Mouse (Mus musculus) ovary, adult 18-20 months (tissue): Measurements from ENCODE around the gene Sdad1.
A peak's percentile ranks its signal among the peaks of the same experiment; 100 is the strongest.
"Not testable (repeated sequence)": the region's sequence is repeated elsewhere in the genome, so short reads cannot be mapped to it uniquely, and the experiment has no call there.

ENCODE experiments used
- DNase-seq: peaks from one replicate; pipeline ENCODE4 v3.0.0; 2022; ENCODE audit warnings: low spot score, mixed read lengths

The Sdad1 gene

GRCm38 (mm10) chr5:92309681-92310511, at the start of gene Sdad1:
Gene Sdad1, minus strand, starts transcription at chr5:92310479.
- DNase-seq, result peak; percentile 86

- DNase-seq, result no peak
Observed at GRCm38 (mm10) chr5:92358767-92359455, 48.6 kb upstream of the Sdad1 start.

DNA sequence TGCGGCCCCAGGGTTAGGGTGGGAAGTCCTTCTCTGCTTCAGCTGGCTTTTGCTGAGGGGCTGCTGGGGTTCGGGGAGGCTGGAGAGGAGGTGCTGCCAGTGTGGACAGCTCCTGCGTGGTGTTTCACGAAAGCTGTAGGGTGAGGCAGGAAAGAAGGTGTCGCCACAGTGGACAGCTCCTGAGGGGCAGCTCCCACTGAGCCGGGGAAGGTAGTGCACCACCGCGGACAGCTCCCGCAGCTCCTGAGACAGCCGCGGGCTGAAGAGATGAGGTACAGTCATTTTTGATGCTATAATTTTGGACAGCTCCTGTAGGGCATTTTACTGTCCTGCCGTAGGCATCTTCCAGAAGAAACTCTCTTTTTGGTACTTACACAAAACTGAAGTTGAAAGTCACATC, 47.8 kb upstream of the Sdad1 start:
- DNase-seq, result peak; percentile 47

- DNase-seq, result no peak
Observed at GRCm38 (mm10) chr5:92353517-92353916, 43.2 kb upstream of the Sdad1 start.

DNA sequence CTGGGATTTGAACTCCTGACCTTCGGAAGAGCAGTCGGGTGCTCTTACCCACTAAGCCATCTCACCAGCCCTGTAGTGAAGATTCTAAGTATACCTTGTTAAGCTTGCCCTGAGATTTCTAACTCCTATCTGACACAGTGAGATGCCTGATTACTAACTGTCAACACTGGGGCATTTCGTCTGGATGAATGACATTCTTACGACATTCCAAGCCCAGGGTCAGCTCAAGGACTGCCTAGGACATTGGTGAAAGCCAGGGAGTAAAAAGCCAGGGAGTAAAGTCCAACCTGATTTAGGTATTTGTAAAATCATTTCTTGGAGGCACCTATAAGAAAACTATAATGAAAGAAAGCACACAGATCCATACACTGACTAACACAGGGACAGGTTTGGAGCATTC, 42.4 kb upstream of the Sdad1 start:
- not testable (repeated sequence) for DNase-seq

GRCm38 (mm10) chr5:92349731-92350130, 39.5 kb upstream of the Sdad1 start:
- no peak for DNase-seq

GRCm38 (mm10) chr5:92348794-92349413, 38.6 kb upstream of the Sdad1 start, which contains the start of gene Cxcl10:
Gene Cxcl10, minus strand, starts transcription at chr5:92348889.
- DNase-seq, result peak; percentile 39

DNA sequence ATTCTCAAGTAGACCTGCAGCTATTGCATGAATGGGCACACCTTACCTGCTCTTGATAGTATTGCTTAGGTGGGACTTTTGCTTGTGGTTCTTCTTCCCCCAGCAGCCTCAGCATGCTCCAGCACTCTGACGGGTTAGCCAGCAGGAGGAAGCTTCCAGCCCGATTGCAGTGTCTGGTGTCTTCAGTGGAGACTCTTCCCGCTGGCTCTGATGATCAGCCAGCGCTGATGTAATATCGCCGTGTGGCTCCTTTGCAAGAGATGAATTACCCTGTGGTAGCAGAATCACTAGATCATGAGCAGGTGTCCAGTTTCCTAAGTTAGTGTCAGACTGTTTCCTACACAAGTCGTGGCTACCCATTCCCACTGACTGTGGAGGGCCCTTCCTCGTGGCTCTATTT, 34.7 kb upstream of the Sdad1 start:
- DNase-seq, result no peak

DNA sequence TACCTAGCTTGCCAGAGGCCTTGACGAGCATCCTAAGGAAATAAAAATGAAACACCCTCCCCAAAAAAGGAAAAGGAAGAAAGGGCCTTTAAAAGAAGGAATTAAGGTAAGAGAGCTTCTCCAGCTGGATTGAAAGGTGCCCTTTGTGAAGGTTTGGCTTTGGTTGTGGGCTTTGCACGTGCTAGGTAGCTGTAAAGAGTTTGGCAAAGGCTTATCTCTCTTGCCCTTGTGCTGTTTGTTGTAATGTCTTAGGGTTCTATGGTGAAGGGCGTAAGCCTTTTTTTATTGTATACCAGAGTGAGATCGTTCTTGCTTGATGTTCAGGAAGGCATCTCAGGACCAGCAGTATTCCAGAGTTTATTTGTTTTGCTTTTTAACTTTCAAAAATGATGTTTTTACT, 30.3 kb upstream of the Sdad1 start:
- DNase-seq, result no peak

DNA sequence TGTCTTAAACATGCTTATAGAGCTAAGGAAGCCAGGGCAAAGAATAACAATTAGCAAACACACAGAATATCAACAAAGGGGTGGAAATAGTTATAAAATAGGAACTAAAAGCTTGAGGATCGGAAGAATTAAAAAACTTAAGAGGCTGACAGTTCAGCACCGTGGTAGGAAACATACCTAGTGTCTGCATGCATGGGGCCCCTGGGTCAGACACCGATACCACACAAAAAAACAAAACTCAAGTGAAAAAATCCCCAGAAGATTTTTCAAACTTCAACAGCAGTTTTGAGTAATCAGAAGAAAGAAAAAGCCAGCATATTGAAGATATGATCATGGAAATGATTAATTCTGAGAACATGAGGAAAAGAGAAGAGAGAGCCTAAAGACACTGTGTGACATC, 26.5 kb upstream of the Sdad1 start:
- no peak for DNase-seq

DNA sequence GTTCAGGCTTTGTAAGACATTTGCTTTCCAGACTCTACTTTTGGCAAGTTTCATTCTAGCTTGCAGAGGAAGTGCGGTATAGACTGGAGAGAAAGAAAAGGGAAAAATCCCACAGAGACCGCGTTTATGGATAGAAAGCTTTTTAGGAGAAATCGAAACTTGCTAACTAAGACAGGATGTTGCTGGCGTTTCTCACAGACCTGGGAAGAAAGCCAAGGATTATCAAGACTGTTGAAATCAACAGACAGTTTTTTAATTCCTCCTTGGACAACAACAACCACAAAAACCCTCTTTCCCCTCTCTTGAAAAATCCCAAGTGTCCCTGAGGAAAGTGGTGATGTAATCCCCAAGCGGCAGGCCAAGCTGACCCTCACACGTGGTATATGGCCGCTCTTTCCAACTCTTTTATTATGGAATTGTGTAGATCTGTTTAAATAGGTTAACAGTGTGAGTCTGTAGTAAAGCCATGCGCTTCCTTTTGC, 22.1 kb upstream of the Sdad1 start:
- peak; percentile 50 for DNase-seq

DNA sequence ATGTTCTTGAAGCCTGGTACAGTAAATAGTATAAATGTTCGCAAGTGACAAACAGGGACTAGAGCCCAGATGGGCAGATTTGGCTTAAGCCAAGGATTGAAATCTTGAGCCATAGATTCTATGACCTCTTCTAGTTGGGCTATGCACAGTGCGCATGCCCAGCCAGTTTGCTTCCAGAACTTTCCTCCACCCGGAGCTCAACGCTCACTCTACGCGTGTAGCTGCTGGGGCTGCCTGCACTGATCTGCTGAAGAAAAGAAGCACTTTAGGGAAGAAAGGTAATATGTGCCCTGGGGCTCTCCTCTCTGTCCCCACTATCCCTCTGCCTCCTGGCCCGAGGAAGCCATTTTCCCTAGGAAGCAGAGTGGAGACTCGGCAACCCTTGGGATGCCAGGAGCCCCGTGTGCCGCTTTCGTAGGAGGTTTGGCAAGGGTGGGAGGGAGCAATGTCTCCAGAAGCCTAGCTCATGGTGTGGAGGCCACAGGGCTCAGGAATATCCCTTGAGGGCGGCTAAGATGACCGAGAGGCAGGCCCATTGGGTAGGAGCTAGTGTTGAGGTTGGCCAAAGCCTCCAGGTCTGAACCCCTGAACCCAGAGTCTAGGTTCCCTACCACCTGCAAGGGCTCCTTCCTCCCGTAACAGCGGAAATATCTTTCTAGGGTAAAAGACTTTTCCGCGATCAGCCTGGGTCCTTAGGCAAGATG, 21.5 kb upstream of the Sdad1 start, which contains the start of gene Art3:
Gene Art3 (plus strand): TSS at position 193 of the 704 bp plus-strand sequence.
- no peak for DNase-seq

- no peak for DNase-seq
Observed at GRCm38 (mm10) chr5:92331122-92331521, 20.8 kb upstream of the Sdad1 start.

GRCm38 (mm10) chr5:92327929-92328328, 17.6 kb upstream of the Sdad1 start, which contains the start of gene Cxcl9:
Gene Cxcl9, minus strand, starts transcription at chr5:92328079.
- DNase-seq, result no peak

DNA sequence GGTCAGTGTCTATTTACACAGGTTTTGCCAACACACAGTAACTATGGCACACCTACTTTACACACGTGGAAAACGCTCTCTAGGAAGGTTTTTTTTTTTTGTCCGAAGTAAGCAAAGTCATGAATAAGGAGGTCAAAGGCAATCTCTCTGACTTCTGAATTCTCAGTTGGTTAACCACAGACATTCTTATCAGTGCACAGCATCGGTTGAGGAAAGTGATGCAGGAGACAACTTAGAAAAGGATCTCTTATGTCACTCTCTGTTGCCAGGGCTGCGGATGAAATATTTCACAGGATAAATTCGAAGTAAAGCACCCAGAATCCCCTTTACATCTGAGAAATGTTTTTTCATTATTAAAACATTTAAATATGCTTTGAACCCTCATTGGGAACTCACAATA, 17.1 kb upstream of the Sdad1 start:
- DNase-seq, result no peak

- DNase-seq, result peak; percentile 62
Observed at GRCm38 (mm10) chr5:92323264-92323663, 13.0 kb upstream of the Sdad1 start.

DNA sequence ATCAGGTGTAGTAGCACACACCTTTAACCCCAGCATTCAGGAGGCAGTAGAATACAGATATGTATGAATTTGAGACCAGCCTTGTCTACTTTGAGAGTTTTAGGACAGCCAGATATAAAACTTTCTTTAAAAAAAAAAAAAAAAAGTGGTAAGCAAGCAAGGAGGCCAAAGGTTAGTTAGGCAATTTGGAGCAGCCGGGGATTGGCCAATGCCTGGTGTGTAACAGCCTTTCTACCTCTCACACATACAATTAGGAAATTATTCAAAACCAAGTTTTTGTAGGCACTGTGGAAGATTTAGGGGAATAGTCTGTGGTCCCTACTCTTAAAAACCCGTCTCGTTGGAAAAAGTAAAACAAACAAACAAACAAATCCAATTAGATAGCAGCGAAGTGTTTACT, 12.3 kb upstream of the Sdad1 start:
- DNase-seq, result no peak

- no peak for DNase-seq
Observed at GRCm38 (mm10) chr5:92321631-92322400, 11.5 kb upstream of the Sdad1 start.

DNA sequence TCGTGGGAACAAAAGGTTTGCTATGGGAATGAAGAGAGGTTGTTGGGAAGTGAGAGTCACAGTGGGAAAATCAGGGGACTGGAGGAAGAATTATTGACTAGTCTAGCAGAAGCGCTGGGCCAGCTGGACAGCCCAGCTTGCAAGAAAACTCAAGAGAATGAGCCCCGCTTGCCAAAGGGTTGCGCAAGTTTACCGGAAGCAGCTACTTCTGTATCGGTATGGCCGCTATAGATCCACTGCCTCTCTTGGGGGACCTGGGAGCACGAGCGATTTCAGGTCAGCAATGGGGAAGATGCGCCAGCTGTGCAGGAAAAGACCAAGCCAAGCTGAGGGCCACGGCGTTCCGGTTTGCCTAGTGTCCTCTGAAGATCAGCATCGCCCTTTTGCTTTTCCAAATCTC, 8.3 kb upstream of the Sdad1 start:
- DNase-seq, result no peak

DNA sequence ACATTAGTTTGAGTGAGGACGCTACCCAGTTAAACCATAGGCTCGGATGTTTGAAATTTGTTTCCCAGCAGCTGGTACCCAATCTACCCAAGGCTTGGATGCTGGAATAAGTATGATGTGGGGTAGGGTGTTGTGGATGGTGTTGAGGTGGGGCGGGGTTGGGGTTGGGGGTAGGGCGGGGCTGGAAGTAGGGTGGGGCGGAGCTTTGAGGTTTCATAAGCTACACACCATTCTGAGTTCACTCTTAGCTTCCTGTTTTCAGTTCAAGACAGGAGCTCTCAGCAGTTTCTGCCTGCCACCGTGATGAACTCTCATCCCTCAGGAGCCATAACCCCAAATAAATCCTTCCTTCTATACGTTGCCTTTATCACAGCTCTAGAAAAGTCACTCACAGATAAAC, 7.8 kb upstream of the Sdad1 start:
- DNase-seq, result no peak

DNA sequence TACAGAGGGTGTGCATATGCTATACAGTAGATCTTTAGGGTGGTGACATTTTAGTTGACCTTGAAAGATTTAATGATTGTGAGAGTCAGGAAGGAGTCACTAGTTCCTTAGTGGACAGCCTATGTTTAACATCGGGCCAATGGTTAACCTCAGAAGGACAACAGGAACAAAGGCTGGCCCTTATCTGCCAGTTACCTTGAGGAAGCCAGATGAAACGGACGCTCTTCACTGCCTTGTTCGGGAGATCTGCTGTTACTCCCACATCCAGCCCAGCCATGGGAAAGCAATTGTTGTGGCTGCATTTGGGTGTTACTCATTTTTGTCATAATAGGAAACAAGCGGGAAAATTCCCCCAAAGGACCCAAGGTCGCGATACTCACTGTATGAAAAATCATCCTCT, 3.5 kb upstream of the Sdad1 start:
- DNase-seq, result no peak
